Mouse (Mus musculus) midbrain, embryonic 15.5 days (tissue): ENCODE results near the gene Mpped2. TPM values are rescaled to one million over a fixed set of nuclear protein-coding genes. Genes with fewer than 3 reads are reported as not detected.

Experiments
- ATAC-seq: fragments of 200-750 bp; cut with Nextera tagmentation; replicated peaks from 2 replicates; pipeline ENCODE4 v1.8.0; 2017; ENCODE audit warnings: moderate TSS enrichment
- H3K27ac ChIP-seq: fragments of 300-500 bp; sonication (generic); 2 replicates; pipeline ENCODE4 v1.5.1; 2015; ENCODE audit warnings: mild to moderate bottlenecking, inconsistent platforms
- H3K27me3 ChIP-seq: fragments of 300-500 bp; sonication (generic); replicated peaks from 2 replicates; pipeline ENCODE4 v1.6.1; 2015; ENCODE audit warnings: inconsistent platforms
- H3K36me3 ChIP-seq: fragments of 300-500 bp; sonication (generic); replicated peaks from 2 replicates; pipeline ENCODE4 v1.6.1; 2015; ENCODE audit warnings: inconsistent platforms
- H3K4me1 ChIP-seq: fragments of 300-500 bp; sonication (generic); 2 replicates; pipeline ENCODE4 v1.6.1; 2015; ENCODE audit warnings: inconsistent platforms
- H3K4me2 ChIP-seq: fragments of 300-500 bp; sonication (generic); 2 replicates; pipeline ENCODE4 v1.6.1; 2015; ENCODE audit warnings: inconsistent platforms, mild to moderate bottlenecking, moderate library complexity
- H3K4me3 ChIP-seq: fragments of 300-500 bp; sonication (generic); 2 replicates; pipeline ENCODE4 v1.5.1; 2015; ENCODE audit warnings: mild to moderate bottlenecking, inconsistent platforms
- H3K9ac ChIP-seq: fragments of 300-500 bp; sonication (generic); 2 replicates; pipeline ENCODE4 v1.6.1; 2015; ENCODE audit warnings: mild to moderate bottlenecking, inconsistent platforms
- H3K9me3 ChIP-seq: fragments of 300-500 bp; sonication (generic); 2 replicates; pipeline ENCODE4 v1.6.1; 2016; ENCODE audit warnings: inconsistent platforms
- WGBS: fragments of 180-500 bp; shearing (Covaris S2); methylation state at CpG from one replicate; pipeline ENCODE4 v1.1.7; 2015; ENCODE audit warnings: mixed read lengths; 5-methylcytosine and 5-hydroxymethylcytosine counted together
- polyA plus RNA-seq: library from polyadenylated mRNA; unstranded; fragments of >200 nt; fragmentation: Nextera tagmentation; extraction: Ambion mirVana; gene quantifications from 2 replicates; pipeline ENCODE4 v1.2.1, GENCODE M21; 2015

Gene Mpped2
- polyA plus RNA-seq, 1 experiment from 2014 or later: 150 TPM

DNA sequence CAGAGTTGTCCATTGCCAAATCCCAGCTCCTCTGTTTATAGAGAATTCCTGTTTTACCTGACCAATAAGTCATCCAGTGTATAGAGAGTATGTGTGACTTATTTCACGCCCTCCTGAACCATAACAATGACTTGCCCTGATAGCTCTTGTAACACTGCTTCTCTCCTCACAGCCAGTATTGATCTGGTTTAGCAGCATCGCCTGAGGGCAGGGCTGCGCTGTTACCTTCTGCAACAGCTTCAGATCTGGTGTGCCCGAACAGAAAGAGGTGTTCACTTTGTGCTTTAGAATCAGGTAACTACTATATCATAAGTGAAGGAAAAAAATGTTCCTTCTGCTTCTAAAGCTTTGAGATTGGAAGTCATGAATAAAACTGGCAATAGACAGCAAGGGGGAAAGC, 133.7 kb downstream of the Mpped2 start:
- Histone ChIP-seq H3K4me2 (no peak overlapping the region), H3K9ac (no peak overlapping the region), H3K4me1 (peaks cover 29% of the 10 kb centered on the region), H3K36me3 (no peaks in the 10 kb centered on the region), H3K9me3 (no peaks in the 10 kb centered on the region), H3K27me3 (no peaks in the 10 kb centered on the region), H3K4me3 (no peak overlapping the region), H3K27ac (no peak overlapping the region)
- 71% methylated on average over 4 of the region's 4 CpGs for WGBS
- ATAC-seq: no peak

DNA sequence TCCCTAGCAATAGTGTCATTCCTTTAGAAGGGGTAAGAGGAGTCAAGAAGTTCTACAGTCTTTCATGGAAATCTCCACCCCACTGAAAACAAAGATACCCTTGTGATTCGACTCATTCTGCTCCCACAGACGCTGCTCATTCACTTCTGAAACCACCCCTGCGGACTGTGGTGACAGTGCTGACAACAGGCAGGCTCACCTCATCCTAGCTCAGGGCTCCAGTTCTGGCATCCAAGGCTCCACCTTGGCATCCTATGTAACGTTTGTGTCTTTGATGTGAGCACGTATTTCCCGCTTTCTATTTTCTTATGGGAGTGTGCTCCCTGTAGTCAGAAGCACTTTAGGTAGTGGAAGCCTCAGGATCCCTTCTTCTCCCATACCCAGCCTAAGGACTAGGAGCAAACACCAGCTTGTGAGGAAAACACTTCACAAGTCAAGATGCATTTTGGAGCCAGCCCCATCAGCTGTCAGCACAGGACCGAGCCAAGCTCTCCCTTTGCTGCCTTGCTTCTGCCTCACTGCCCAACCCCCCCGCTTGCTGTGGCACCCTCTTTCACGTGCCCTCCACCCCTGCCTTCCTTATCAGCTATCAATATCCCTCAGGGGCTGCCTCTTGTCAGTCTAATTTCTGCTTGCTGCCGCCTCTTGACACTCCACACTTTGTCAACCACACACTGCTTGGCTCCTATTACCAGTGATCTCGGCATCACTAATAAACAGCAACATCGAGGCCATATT, 135.7 kb downstream of the Mpped2 start:
- H3K27ac ChIP-seq: peak overlapping the region; percentile 48; the same call in 1 of the 2 replicates
- H3K4me2 ChIP-seq: no peak overlapping the region
- ATAC-seq: peak; percentile 38; the same call in 1 of the 2 replicates
- 53% methylated on average over 12 of the region's 12 CpGs for WGBS
- no peak overlapping the region for H3K4me3 ChIP-seq
- no peak overlapping the region for H3K9ac ChIP-seq
- peaks cover 20% of the 10 kb centered on the region for H3K4me1 ChIP-seq
- no peaks in the 10 kb centered on the region for H3K36me3 ChIP-seq
- no peaks in the 10 kb centered on the region for H3K27me3 ChIP-seq
- H3K9me3 ChIP-seq: no peaks in the 10 kb centered on the region

DNA sequence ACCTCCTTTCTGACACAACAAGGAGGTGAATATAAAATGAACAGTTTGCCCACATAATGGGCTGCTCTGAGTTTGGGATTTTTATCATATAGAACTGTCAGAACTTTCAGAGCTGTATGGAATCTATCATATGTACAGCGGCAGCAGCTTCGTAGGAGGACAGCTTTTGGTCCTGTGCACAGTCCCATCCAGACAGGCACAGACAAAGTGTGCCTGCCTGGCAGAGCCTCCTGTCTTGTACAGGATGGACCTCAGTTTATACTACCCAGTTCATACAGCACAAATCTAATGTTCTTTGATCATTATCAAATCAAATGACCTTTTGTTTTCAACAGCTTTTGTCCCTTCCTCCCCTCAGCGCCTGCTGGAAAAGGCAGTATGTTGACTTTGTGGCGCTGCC, 136.4 kb downstream of the Mpped2 start:
- no peak overlapping the region for H3K9ac ChIP-seq
- H3K27ac ChIP-seq: 0 out of 2 replicates have a peak overlapping the region, but pooled peaks have one; percentile 48
- no peaks in the 10 kb centered on the region for H3K36me3 ChIP-seq
- WGBS: 63% methylated on average over 4 of the region's 4 CpGs
- H3K27me3 ChIP-seq: no peaks in the 10 kb centered on the region
- peaks cover 20% of the 10 kb centered on the region for H3K4me1 ChIP-seq
- H3K4me2 ChIP-seq: no peak overlapping the region
- ATAC-seq: 0 out of 2 replicates have a peak, but pooled peaks have one; percentile 38
- no peak overlapping the region for H3K4me3 ChIP-seq
- H3K9me3 ChIP-seq: no peaks in the 10 kb centered on the region

DNA sequence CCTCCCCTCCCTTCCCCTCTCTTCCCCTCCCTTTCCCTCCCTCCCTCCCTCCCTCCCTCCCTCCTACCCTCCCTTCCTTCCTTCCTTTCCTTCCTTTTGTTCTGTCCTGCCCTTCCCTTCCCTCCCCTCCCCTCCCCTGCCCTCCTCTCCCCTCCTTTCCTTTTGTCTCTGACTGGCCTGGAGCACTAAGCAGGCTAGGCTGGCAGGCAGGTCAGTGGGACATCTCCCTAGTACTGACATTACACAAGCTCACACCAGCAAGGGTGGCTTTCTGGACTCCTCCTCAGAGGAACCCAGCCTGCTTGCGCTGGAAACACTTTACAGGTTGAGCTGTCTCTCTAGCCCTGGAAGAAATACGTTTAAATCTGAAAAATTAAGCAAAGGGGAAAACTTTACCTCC, 139.5 kb downstream of the Mpped2 start:
- Histone ChIP-seq H3K9me3 (no peaks in the 10 kb centered on the region), H3K36me3 (no peaks in the 10 kb centered on the region), H3K27me3 (no peaks in the 10 kb centered on the region), H3K4me1 (peaks cover 30% of the 10 kb centered on the region), H3K9ac (no peak overlapping the region), H3K4me2 (no peak overlapping the region), H3K4me3 (no peak overlapping the region), H3K27ac (no peak overlapping the region)
- no peak for ATAC-seq
- 49% methylated on average over 2 of the region's 2 CpGs for WGBS

DNA sequence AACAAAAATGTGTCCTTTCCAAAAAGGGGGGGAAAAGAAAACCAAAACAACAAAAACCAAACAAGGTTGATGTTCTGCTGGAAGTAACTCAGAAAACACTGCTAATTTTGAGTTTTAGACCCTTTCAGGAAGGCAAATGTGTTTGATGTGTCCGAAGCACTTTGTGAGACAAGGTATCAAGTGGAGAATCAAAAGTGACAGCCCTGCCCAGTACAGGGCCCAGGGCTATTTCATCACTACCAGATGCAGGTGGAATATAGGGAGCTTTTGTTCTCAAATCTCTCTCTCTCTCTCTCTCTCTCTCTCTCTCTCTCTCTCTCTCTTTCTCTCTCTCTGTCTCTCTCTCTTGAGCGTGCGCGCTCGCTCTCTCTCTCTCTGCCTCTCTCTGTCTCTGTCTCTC, 140.1 kb downstream of the Mpped2 start:
- no peaks in the 10 kb centered on the region for H3K27me3 ChIP-seq
- no peak overlapping the region for H3K4me2 ChIP-seq
- no peaks in the 10 kb centered on the region for H3K36me3 ChIP-seq
- H3K9me3 ChIP-seq: no peaks in the 10 kb centered on the region
- no peak overlapping the region for H3K4me3 ChIP-seq
- peaks cover 33% of the 10 kb centered on the region for H3K4me1 ChIP-seq
- no peak overlapping the region for H3K9ac ChIP-seq
- no peak for ATAC-seq
- H3K27ac ChIP-seq: no peak overlapping the region
- 84% methylated on average over 5 of the region's 5 CpGs for WGBS

DNA sequence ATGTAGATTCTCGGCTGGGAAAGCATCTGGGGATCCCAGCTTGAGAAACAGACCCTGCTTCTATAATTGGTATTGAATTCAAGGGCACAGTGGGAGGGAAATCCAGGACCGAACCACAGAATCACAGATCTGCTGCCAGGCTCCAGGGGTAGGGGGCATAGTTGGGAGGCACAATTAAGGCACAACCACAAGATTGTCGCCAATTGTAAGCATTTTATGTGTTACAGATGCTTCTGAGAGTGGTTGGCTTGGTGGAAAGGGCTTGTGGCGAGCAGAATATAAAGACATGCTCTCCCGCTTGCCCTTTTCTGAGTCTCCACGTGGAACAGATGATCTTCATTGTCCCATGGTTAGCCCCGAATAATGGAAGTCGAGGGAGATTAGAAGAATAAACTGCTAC, 142.3 kb downstream of the Mpped2 start:
- no peaks in the 10 kb centered on the region for H3K9me3 ChIP-seq
- no peaks in the 10 kb centered on the region for H3K27me3 ChIP-seq
- no peak overlapping the region for H3K9ac ChIP-seq
- ATAC-seq: no peak
- H3K36me3 ChIP-seq: no peaks in the 10 kb centered on the region
- WGBS: 35% methylated on average over 8 of the region's 8 CpGs
- H3K4me3 ChIP-seq: no peak overlapping the region
- no peak overlapping the region for H3K27ac ChIP-seq
- peaks cover 13% of the 10 kb centered on the region for H3K4me1 ChIP-seq
- H3K4me2 ChIP-seq: no peak overlapping the region

DNA sequence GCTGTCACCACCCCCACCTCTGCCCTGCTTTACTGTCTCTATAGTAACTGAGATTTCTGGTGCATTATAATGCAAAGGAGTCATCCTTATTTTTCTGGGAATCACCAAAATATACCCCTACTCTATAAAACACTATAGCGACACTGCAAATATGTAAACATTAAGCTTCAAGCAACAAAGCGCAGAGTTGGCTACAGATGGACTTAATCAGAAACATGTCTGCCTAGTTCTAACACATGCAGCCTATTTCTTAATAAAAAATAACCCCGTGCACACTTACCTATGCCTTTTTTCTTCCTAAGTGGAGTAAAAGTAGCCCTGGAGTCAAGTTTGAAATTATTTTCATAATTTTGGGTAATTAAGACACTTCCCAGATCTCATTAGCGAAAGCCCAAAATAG, 144.2 kb downstream of the Mpped2 start:
- peaks cover 13% of the 10 kb centered on the region for H3K4me1 ChIP-seq
- 84% methylated on average over 4 of the region's 4 CpGs for WGBS
- H3K9ac ChIP-seq: no peak overlapping the region
- no peak for ATAC-seq
- H3K4me2 ChIP-seq: no peak overlapping the region
- no peak overlapping the region for H3K27ac ChIP-seq
- no peaks in the 10 kb centered on the region for H3K36me3 ChIP-seq
- no peaks in the 10 kb centered on the region for H3K9me3 ChIP-seq
- H3K4me3 ChIP-seq: no peak overlapping the region
- no peaks in the 10 kb centered on the region for H3K27me3 ChIP-seq

DNA sequence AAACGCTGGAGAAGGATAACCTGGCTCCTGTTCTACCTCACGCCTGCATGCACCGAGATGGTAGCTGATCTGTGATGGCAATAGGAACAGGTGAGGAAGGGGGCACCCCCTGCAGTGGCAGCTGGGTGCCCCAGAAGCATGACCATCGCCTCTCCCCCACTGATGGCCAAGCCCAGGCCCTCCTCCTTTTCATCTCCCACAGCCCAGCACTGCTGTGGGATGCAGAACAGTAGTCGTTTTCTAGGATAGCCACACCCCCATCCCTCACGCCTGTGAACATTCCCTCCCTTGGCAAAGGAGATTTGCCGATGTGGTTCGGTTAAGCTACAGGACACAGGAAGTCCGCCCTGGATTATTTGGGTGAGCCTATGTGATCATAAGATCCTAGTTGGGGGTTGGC, 151.1 kb downstream of the Mpped2 start:
- H3K27ac ChIP-seq: no peak overlapping the region
- WGBS: 80% methylated on average over 9 of the region's 9 CpGs
- no peaks in the 10 kb centered on the region for H3K4me1 ChIP-seq
- no peaks in the 10 kb centered on the region for H3K9me3 ChIP-seq
- no peaks in the 10 kb centered on the region for H3K27me3 ChIP-seq
- no peak overlapping the region for H3K9ac ChIP-seq
- ATAC-seq: no peak
- no peaks in the 10 kb centered on the region for H3K36me3 ChIP-seq
- H3K4me3 ChIP-seq: no peak overlapping the region
- no peak overlapping the region for H3K4me2 ChIP-seq

DNA sequence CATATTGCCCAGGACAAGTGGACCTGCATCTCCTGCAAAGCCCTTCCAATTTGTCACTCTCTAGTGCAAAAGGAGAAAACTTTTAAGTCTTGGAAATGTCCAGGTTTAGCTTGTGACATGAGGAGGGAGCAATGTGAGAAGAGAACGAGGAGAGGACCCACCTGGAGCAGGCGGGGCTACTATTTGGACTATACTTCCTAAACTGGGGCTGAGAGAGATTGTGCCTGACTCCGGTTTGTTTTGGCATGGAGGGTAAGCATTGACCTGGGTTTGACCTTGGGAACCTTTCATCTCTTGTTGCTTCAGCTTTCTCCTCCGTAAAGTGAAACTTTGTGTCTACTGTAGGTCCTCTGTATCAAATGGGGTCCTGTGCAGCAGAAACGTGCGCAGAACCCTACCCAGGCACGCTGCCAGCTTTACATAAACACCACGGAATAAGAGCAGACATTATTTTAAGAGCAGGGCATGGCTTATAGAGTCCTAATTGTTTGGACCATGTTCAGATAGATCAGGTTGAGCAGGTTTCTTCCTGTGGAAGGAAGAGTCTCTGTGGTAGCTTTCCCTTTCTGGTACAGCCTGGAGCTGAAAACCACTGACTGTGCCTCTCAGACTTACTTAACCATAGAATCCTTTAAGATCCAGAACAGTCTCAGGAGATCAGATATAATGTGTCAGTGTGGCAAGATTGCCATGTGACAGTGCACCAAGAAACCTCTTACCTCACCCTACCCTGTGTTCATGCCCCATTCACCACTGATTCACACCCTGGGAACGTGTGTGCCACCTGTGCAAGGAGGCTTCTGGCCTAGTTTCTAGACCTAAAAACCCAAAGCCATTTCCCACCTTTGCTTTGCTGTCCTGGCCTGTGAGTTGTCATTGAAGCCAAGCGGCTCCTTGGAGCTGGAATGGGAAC, 152.0 kb downstream of the Mpped2 start:
- ATAC-seq: no peak
- H3K4me3 ChIP-seq: no peak overlapping the region
- no peak overlapping the region for H3K9ac ChIP-seq
- H3K4me1 ChIP-seq: peaks cover 3% of the 10 kb centered on the region
- no peaks in the 10 kb centered on the region for H3K9me3 ChIP-seq
- WGBS: 85% methylated on average over 10 of the region's 10 CpGs
- no peaks in the 10 kb centered on the region for H3K36me3 ChIP-seq
- H3K27me3 ChIP-seq: no peaks in the 10 kb centered on the region
- no peak overlapping the region for H3K27ac ChIP-seq
- no peak overlapping the region for H3K4me2 ChIP-seq

DNA sequence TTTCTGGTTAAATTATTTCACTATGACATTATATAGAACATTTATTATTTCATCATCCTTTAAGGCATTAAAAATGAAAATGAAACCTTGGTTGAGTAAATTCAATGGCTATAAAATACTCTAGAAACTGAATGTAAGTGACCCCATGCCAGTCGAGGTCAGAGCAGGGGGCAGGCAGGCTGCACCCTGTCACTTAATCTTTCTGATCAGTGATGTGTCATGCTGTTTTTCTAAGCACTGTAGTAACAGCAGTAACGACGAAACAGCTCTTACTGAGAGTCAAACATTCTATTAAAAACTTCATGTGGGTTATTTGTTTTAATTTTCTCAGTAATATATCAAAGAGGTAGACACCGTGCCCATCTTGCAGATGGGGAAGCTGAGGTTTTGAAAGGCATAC, 153.4 kb downstream of the Mpped2 start:
- no peak overlapping the region for H3K9ac ChIP-seq
- H3K4me2 ChIP-seq: no peak overlapping the region
- H3K27me3 ChIP-seq: no peaks in the 10 kb centered on the region
- WGBS: 61% methylated on average over 4 of the region's 4 CpGs
- H3K36me3 ChIP-seq: no peaks in the 10 kb centered on the region
- no peak overlapping the region for H3K27ac ChIP-seq
- peaks cover 3% of the 10 kb centered on the region for H3K4me1 ChIP-seq
- ATAC-seq: no peak
- no peak overlapping the region for H3K4me3 ChIP-seq
- no peaks in the 10 kb centered on the region for H3K9me3 ChIP-seq

DNA sequence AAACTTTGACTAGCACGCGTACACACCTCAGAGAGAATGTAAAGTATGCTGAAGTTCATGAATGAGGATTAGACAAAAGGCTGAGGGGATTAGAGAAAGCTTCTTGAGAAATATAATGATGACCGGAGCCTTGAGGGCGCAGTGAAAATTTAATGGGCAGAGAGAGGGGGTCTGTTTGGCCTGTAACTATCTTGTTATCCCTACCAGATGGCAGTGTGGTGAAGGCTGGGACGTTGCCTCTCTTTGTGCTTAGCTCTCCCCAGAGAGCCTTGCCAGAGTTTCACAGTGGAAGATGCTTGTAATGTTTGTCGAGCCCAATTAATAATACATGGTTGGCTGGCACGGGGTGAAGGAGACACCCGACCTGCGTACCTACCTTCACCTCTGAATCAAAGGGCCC, 156.3 kb downstream of the Mpped2 start:
- Histone ChIP-seq H3K4me3 (no peak overlapping the region), H3K9ac (no peak overlapping the region), H3K36me3 (no peaks in the 10 kb centered on the region), H3K4me1 (peaks cover 11% of the 10 kb centered on the region), H3K4me2 (no peak overlapping the region), H3K27ac (no peak overlapping the region), H3K9me3 (no peaks in the 10 kb centered on the region), H3K27me3 (no peaks in the 10 kb centered on the region)
- WGBS: 20% methylated on average over 9 of the region's 9 CpGs
- ATAC-seq: peak; percentile 63

DNA sequence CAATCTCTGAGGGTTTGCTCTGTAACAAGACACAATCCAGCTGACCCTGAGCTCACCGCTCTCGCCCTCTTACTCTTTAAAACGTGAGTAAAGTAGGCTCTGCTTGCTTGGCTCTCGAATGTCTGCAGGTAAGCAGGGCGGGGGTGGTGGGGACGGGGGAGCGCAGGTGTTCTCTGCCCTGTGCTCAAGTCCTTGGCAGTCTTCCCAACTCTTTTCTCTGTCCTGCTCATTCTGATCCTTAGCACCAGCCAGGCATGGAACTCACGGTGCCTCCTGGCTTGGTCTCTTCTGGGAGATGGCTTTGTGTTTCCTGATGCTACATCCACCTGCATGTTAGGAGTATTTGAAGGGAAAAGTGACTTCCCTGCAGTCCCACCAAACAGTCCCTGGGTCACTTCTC, 158.4 kb downstream of the Mpped2 start:
- Histone ChIP-seq H3K36me3 (no peaks in the 10 kb centered on the region), H3K27ac (no peak overlapping the region), H3K9ac (no peak overlapping the region), H3K4me1 (peaks cover 29% of the 10 kb centered on the region), H3K4me2 (no peak overlapping the region), H3K27me3 (no peaks in the 10 kb centered on the region), H3K4me3 (no peak overlapping the region), H3K9me3 (no peaks in the 10 kb centered on the region)
- WGBS: 90% methylated on average over 8 of the region's 8 CpGs
- no peak for ATAC-seq
